Mouse (Mus musculus) G1E (cell line): Measurements from ENCODE around the gene Gsx2.

Experiments
- CTCF ChIP-seq: IDR thresholded peaks from 2 replicates; pipeline ENCODE4 v1.5.1; 2012; ENCODE audit warnings: low read depth, low read length, inconsistent platforms, mixed read lengths
- GATA1 ChIP-seq: IDR thresholded peaks from 2 replicates; pipeline ENCODE4 v1.6.1; 2012; ENCODE audit warnings: borderline replicate concordance, low read length, inconsistent platforms, mixed read lengths
- GATA2 ChIP-seq: IDR thresholded peaks from 2 replicates; pipeline ENCODE4 v1.6.1; 2012; ENCODE audit warnings: low read depth, low read length, inconsistent platforms, borderline replicate concordance
- POLR2AphosphoS5 ChIP-seq: IDR thresholded peaks from 2 replicates; pipeline ENCODE4 v1.6.1; 2012; ENCODE audit warnings: low read depth, low read length, inconsistent platforms; ENCODE audit not compliant: insufficient replicate concordance
- TAL1 ChIP-seq: conservative IDR thresholded peaks from 2 replicates; pipeline ENCODE4 v1.6.1; 2012; ENCODE audit warnings: low read depth, low read length, inconsistent platforms, mixed read lengths

DNA sequence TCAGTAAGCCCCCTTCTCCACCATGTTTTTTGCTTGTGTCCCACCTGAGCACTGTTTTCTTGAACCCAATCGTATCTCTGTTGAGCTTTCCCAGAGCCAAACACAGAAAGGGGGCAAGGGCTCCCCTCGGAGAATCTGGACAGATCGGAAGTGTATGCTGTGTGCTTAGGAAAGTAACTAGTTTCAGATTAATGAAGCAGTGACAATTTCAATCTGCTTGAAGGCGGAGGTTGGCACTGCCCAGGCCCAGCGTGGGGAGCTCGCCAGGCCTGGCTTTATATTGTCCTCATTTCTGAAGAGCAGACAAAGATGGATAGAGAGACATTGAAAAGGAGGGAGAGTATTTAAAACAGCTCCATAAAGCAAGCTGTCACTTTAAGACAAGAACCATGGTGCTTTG, 7.0 kb downstream of the Gsx2 start:
- TF ChIP-seq CTCF (no peak), GATA1 (no peak), POLR2AphosphoS5 (no peak), TAL1 (no peak), GATA2 (no peak)
